ENCODE assay signal across 16 mouse cellular contexts in the genomic region with DNA sequence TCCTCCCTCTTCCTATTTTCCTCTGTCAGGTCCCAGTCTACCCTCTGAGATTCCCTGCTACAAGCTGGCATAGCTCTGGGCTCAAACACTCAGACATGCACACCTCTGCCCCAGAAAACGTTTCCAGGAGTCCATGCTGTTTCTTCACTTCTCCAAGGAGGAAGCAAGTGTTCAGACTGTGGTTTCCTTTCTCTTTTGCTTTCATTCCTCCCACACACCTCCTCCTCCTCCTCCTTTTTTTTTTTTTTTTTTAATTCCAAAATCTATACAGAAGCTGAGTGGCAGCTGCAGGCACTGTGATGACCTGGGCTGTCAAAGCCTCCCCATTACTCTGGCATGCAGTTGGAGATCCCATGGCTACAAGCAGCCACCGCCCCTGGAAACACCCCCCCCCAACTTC. TPM values are rescaled to one million over a fixed set of nuclear protein-coding genes. Genes with fewer than 3 reads are reported as not detected.
A peak's percentile ranks its signal among the peaks of the same experiment; 100 is the strongest.
DNase-seq lines count a peak whose midpoint lies in the region; ATAC-seq lines count a peak whose summit lies in the region.
"Had no signal": no experiment of that assay in that cellular context is flagged by ENCODE, and none has a peak within 500 bp of the region (broad histone marks: within the 10 kb centered on the region; RNA-seq: fewer than 3 reads in every experiment).

No protein-coding gene starts in this region.

- no peaks in the 10 kb centered on the region for H3K9me3 ChIP-seq in heart, embryonic 10.5 days
- no peaks in the 10 kb centered on the region for H3K9me3 ChIP-seq in lung, embryonic 15.5 days
- no peaks in the 10 kb centered on the region for H3K9me3 ChIP-seq in stomach, embryonic 15.5 days
- no peaks in the 10 kb centered on the region for H3K9me3 ChIP-seq in forebrain, embryonic 15.5 days
- H3K9me3 ChIP-seq: midbrain, embryonic 15.5 days; neural tube, embryonic 12.5 days had no signal

- H3K4me2 ChIP-seq in lung, embryonic 15.5 days = peak overlapping the region; percentile 99; the same call in 1 of the 2 replicates
- H3K4me2 ChIP-seq in stomach, embryonic 15.5 days = peak overlapping the region; percentile 100; the same call in 1 of the 2 replicates
- no peak overlapping the region for H3K4me2 ChIP-seq in forebrain, embryonic 15.5 days (replicated peaks)

- no peak overlapping the region for H3K4me3 ChIP-seq in heart, embryonic 10.5 days
- no peak overlapping the region for H3K4me3 ChIP-seq in lung, embryonic 15.5 days
- H3K4me3 ChIP-seq in stomach, embryonic 15.5 days (replicated peaks) = no peak overlapping the region
- no peak overlapping the region for H3K4me3 ChIP-seq in forebrain, embryonic 15.5 days

- H3K36me3 ChIP-seq in heart, embryonic 10.5 days = peaks cover 4% of the 10 kb centered on the region
- no peaks in the 10 kb centered on the region for H3K36me3 ChIP-seq in lung, embryonic 15.5 days
- H3K36me3 ChIP-seq in stomach, embryonic 15.5 days = no peaks in the 10 kb centered on the region
- H3K36me3 ChIP-seq in forebrain, embryonic 15.5 days = peaks cover 4% of the 10 kb centered on the region; the same call in 1 of the 2 replicates

- intact Hi-C loops in heart, postnatal 36 days (cut with DNase I) = loop anchor here (5.0 kb wide), 1 partner anchor 193 kb away; the partner anchor contains the start of genes Chp1 and Exd1

- peak overlapping the region; percentile 95 for H3K27ac ChIP-seq in heart, embryonic 10.5 days
- H3K27ac ChIP-seq in lung, embryonic 15.5 days = no peak overlapping the region
- H3K27ac ChIP-seq in stomach, embryonic 15.5 days = no peak overlapping the region
- no peak overlapping the region for H3K27ac ChIP-seq in forebrain, embryonic 15.5 days (replicated peaks)
- H3K27ac ChIP-seq: midbrain, embryonic 15.5 days; neural tube, embryonic 12.5 days had no signal

- WGBS in heart, embryonic 10.5 days = 25% methylated on average over 2 of the region's 2 CpGs
- WGBS in lung, embryonic 15.5 days = 32% methylated on average over 2 of the region's 2 CpGs
- WGBS in stomach, embryonic 15.5 days = 28% methylated on average over 2 of the region's 2 CpGs
- 17% methylated on average over 2 of the region's 2 CpGs for WGBS in forebrain, embryonic 15.5 days

- ATAC-seq in lung, embryonic 15.5 days (ENCODE audit: borderline replicate concordance, extremely low read depth, low FRiP score, low TSS enrichment) = no peak
- no peak for ATAC-seq in stomach, embryonic 15.5 days (ENCODE audit: insufficient read depth, low FRiP score, low read depth)
- no peak for ATAC-seq in forebrain, embryonic 15.5 days (replicated peaks)
- ATAC-seq: activated CD4-positive, CD25-positive, alpha-beta regulatory T cell, adult 4 months; midbrain, embryonic 15.5 days had no signal

- H3K4me1 ChIP-seq in heart, embryonic 10.5 days = peaks cover 59% of the 10 kb centered on the region
- peaks cover 33% of the 10 kb centered on the region for H3K4me1 ChIP-seq in lung, embryonic 15.5 days
- H3K4me1 ChIP-seq in stomach, embryonic 15.5 days = peaks cover 41% of the 10 kb centered on the region
- H3K4me1 ChIP-seq in forebrain, embryonic 15.5 days = peaks cover 36% of the 10 kb centered on the region

- no peak overlapping the region for H3K9ac ChIP-seq in lung, embryonic 15.5 days
- no peak overlapping the region for H3K9ac ChIP-seq in stomach, embryonic 15.5 days
- H3K9ac ChIP-seq in forebrain, embryonic 15.5 days (replicated peaks) = no peak overlapping the region
- H3K9ac ChIP-seq: midbrain, embryonic 15.5 days; neural tube, embryonic 12.5 days had no signal

- H3K27me3 ChIP-seq in heart, embryonic 10.5 days (ENCODE audit: insufficient read depth, poor library complexity, severe bottlenecking) = peaks cover 62% of the 10 kb centered on the region
- peaks cover 29% of the 10 kb centered on the region for H3K27me3 ChIP-seq in lung, embryonic 15.5 days
- H3K27me3 ChIP-seq in stomach, embryonic 15.5 days (replicated peaks) = peaks cover 24% of the 10 kb centered on the region
- H3K27me3 ChIP-seq in forebrain, embryonic 15.5 days = peaks cover 33% of the 10 kb centered on the region

- no peak for DNase-seq in heart, embryonic 10.5 days (ENCODE audit: low spot score)
- no peak for DNase-seq in heart, postnatal 36 days
- DNase-seq in lung, postnatal 10 days = no peak
- DNase-seq in induced T-regulatory cell, adult 2 months (ENCODE audit: low read depth) = peak; percentile 48
- DNase-seq in layer of hippocampus, postnatal 25 days (ENCODE audit: extremely low spot score in 1 of 2, low spot score in 1 of 2) = no peak
- DNase-seq: cerebellum, adult 2 months; heart, postnatal 4 days; kidney, adult 18-20 months; spleen, adult 18-20 months; thymus, adult 2 months had no signal

RNA-seq across cellular contexts. Expression of gene Itpka, which starts 1.6 kb away (rescaled TPM):
- 2.7 and 3.1 TPM in 2 replicates for polyA plus RNA-seq in heart, embryonic 10.5 days (2016; fragmentation: Nextera tagmentation; extraction: Ambion mirVana)
- under 1 TPM; 0.38 to 0.53 TPM for total RNA-seq in heart, postnatal 36 days (2021)
- 1.6 and 2.4 TPM in 2 replicates for polyA plus RNA-seq in lung, embryonic 15.5 days (2015; fragmentation: Nextera tagmentation; extraction: Ambion mirVana)
- 9.8 and 10.2 TPM in 2 replicates for polyA plus RNA-seq in stomach, embryonic 15.5 days (2015; fragmentation: Nextera tagmentation; extraction: Ambion mirVana)
- polyA plus RNA-seq in forebrain, embryonic 15.5 days (2015; fragmentation: Nextera tagmentation; extraction: Ambion mirVana) = 0.63 and 1.3 TPM in 2 replicates
- 100 to 1,000 TPM; 283 to 285 TPM for total RNA-seq in layer of hippocampus, postnatal 25 days (2021)

RNA-seq across cellular contexts. Expression of gene Ltk, which starts 19.7 kb away (rescaled TPM):
- polyA plus RNA-seq in heart, embryonic 10.5 days (2016; fragmentation: Nextera tagmentation; extraction: Ambion mirVana) = 0.10 and 0.13 TPM in 2 replicates
- total RNA-seq in heart, postnatal 36 days (2021) = not detected
- 1.3 and 1.4 TPM in 2 replicates for polyA plus RNA-seq in lung, embryonic 15.5 days (2015; fragmentation: Nextera tagmentation; extraction: Ambion mirVana)
- polyA plus RNA-seq in stomach, embryonic 15.5 days (2015; fragmentation: Nextera tagmentation; extraction: Ambion mirVana) = 2.1 and 2.7 TPM in 2 replicates
- polyA plus RNA-seq in forebrain, embryonic 15.5 days (2015; fragmentation: Nextera tagmentation; extraction: Ambion mirVana) = 0.33 and 0.51 TPM in 2 replicates
- 10 to 100 TPM; 10.5 to 12.9 TPM for total RNA-seq in layer of hippocampus, postnatal 25 days (2021)
- polyA plus RNA-seq: activated CD4-positive, CD25-positive, alpha-beta regulatory T cell, adult 4 months had no signal

RNA-seq across cellular contexts. Expression of gene Rpap1, which starts 46.8 kb away (rescaled TPM):
- polyA plus RNA-seq in heart, embryonic 10.5 days (2016; fragmentation: Nextera tagmentation; extraction: Ambion mirVana) = 31.4 and 32.0 TPM in 2 replicates
- 10 to 100 TPM; 13.2 to 13.4 TPM for total RNA-seq in heart, postnatal 36 days (2021)
- 30.4 and 31.7 TPM in 2 replicates for polyA plus RNA-seq in lung, embryonic 15.5 days (2015; fragmentation: Nextera tagmentation; extraction: Ambion mirVana)
- 25.3 and 29.5 TPM in 2 replicates for polyA plus RNA-seq in stomach, embryonic 15.5 days (2015; fragmentation: Nextera tagmentation; extraction: Ambion mirVana)
- 21.5 and 21.6 TPM in 2 replicates for polyA plus RNA-seq in forebrain, embryonic 15.5 days (2015; fragmentation: Nextera tagmentation; extraction: Ambion mirVana)
- total RNA-seq in layer of hippocampus, postnatal 25 days (2021) = 10 to 100 TPM; 18.4 to 19.7 TPM

RNA-seq across cellular contexts. Expression of gene Tyro3, which starts 57.0 kb away (rescaled TPM):
- polyA plus RNA-seq in heart, embryonic 10.5 days (2016; fragmentation: Nextera tagmentation; extraction: Ambion mirVana) = 8.9 and 11.6 TPM in 2 replicates
- 1 to 10 TPM; 1.7 to 2.4 TPM for total RNA-seq in heart, postnatal 36 days (2021)
- polyA plus RNA-seq in lung, embryonic 15.5 days (2015; fragmentation: Nextera tagmentation; extraction: Ambion mirVana) = 21.4 and 21.6 TPM in 2 replicates
- polyA plus RNA-seq in stomach, embryonic 15.5 days (2015; fragmentation: Nextera tagmentation; extraction: Ambion mirVana) = 23.0 and 23.6 TPM in 2 replicates
- polyA plus RNA-seq in forebrain, embryonic 15.5 days (2015; fragmentation: Nextera tagmentation; extraction: Ambion mirVana) = 15.9 and 17.9 TPM in 2 replicates
- total RNA-seq in layer of hippocampus, postnatal 25 days (2021) = 10 to 100 TPM; 87.0 to 88.2 TPM
